Mouse (Mus musculus) forebrain, embryonic 16.5 days (tissue): ENCODE results near the gene Pfdn6. TPM values are rescaled to one million over a fixed set of nuclear protein-coding genes. Genes with fewer than 3 reads are reported as not detected.

Experiments used
- ATAC-seq: fragments of 200-750 bp; cut with Nextera tagmentation; 2 replicates; pipeline ENCODE4 v1.8.0; 2017; ENCODE audit warnings: mild to moderate bottlenecking, moderate library complexity
- H3K27ac ChIP-seq: fragments of 300-500 bp; sonication (generic); 2 replicates; pipeline ENCODE4 v1.5.1; 2014; ENCODE audit warnings: low read length, control low read depth
- H3K27me3 ChIP-seq: fragments of 300-500 bp; sonication (generic); replicated peaks from 2 replicates; pipeline ENCODE4 v1.6.1; 2014; ENCODE audit warnings: low read length; ENCODE audit not compliant: control insufficient read depth, insufficient read depth
- H3K36me3 ChIP-seq: fragments of 300-500 bp; sonication (generic); 2 replicates; pipeline ENCODE4 v1.6.1; 2014; ENCODE audit not compliant: control insufficient read depth, insufficient read depth
- H3K4me1 ChIP-seq: fragments of 300-500 bp; sonication (generic); replicated peaks from 2 replicates; pipeline ENCODE4 v1.6.1; 2014; ENCODE audit warnings: low read length; ENCODE audit not compliant: control insufficient read depth, insufficient read depth
- H3K4me2 ChIP-seq: fragments of 300-500 bp; sonication (generic); 2 replicates; pipeline ENCODE4 v1.6.1; 2014; ENCODE audit warnings: mild to moderate bottlenecking, low read length, control low read depth
- H3K4me3 ChIP-seq: fragments of 300-500 bp; sonication (generic); replicated peaks from 2 replicates; pipeline ENCODE4 v1.5.1; 2014; ENCODE audit warnings: mild to moderate bottlenecking, low read length, control low read depth
- H3K9ac ChIP-seq: fragments of 300-500 bp; sonication (generic); replicated peaks from 2 replicates; pipeline ENCODE4 v1.6.1; 2014; ENCODE audit warnings: low read depth, low read length, control low read depth
- H3K9me3 ChIP-seq: fragments of 300-500 bp; sonication (generic); 2 replicates; pipeline ENCODE4 v1.6.1; 2016; ENCODE audit warnings: low read length; ENCODE audit not compliant: control insufficient read depth
- WGBS: fragments of 180-500 bp; shearing (Covaris S2); extraction: QIAGEN DNeasy Blood & Tissue Kit; methylation state at CpG from one replicate; pipeline ENCODE4 v1.1.7; 2014; 5-methylcytosine and 5-hydroxymethylcytosine counted together
- polyA plus RNA-seq: library from polyadenylated mRNA; unstranded; fragments of >200 nt; fragmentation: Nextera tagmentation; extraction: Ambion mirVana; gene quantifications from 2 replicates; pipeline ENCODE4 v1.2.1, GENCODE M21; 2015

Gene Pfdn6
- polyA plus RNA-seq, 1 experiment from 2014 or later = 196 TPM

GRCm38 (mm10) chr17:33938783-33939182 lies 1.4 kb downstream of the Pfdn6 start:
- Histone ChIP-seq H3K9ac (no peak overlapping the region), H3K36me3 (peaks cover 10% of the 10 kb centered on the region; the same call in 1 of the 2 replicates), H3K4me3 (no peak overlapping the region), H3K9me3 (no peaks in the 10 kb centered on the region), H3K27me3 (no peaks in the 10 kb centered on the region), H3K4me1 (peaks cover 18% of the 10 kb centered on the region), H3K4me2 (no peak overlapping the region), H3K27ac (no peak overlapping the region)
- WGBS = 81% methylated on average over 11 of the region's 11 CpGs
- ATAC-seq = no peak

DNA sequence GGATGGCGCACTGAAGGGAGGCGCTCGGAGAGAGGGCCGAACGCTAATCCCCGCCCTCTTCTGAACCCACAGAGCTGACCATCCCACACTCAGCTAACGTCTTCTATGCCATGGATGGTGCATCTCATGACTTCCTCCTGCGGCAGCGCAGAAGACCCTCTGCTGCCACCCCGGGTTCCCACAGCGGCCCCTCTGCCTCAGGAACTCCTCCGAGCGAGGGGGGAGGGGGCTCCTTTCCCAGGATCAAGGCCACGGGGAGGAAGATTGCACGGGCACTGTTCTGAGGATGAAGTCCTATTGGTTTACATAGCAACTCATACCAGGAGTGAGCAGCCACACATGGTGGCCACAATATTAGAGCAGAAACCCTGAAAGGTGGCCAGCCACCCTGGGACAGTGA lies 3.1 kb downstream of the Pfdn6 start:
- Histone ChIP-seq H3K36me3 (0 out of 2 replicates have a peak, but pooled peaks cover 6% of the 10 kb centered on the region), H3K4me3 (no peak overlapping the region), H3K4me2 (no peak overlapping the region), H3K27me3 (no peaks in the 10 kb centered on the region), H3K27ac (no peak overlapping the region), H3K9me3 (no peaks in the 10 kb centered on the region), H3K4me1 (peaks cover 18% of the 10 kb centered on the region), H3K9ac (no peak overlapping the region)
- ATAC-seq = no peak
- WGBS = 86% methylated on average over 15 of the region's 15 CpGs

DNA sequence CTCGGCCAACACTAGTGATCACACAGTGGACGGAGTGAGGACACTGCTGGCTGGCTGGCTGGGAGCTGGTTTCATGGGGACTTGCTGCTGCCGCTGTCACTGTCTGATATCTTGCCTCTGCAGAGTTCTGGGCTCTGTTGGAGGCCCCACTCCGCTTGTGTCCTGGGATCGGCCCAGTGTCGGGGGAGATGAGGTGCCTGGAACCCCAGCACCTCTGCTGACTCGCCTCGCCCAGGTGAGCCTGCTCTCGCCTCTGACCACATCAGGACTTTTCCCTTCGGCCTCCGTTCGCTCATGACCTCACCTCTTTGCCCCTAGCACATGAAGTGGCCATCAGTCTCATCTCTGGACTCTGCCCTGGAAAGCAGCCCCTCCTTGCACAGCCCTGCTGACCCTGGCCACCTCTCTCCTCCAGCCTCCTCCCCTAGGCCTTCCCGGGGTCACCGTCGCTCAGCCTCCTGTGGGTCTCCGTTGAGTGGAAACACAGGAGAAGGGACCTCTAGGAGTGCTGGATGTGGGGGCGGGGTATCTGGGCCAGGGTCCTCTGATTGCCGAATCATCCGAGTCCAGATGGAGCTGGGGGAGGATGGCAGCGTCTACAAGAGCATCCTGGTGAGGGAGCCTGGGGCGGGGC lies 4.6 kb downstream of the Pfdn6 start:
- Histone ChIP-seq H3K36me3 (0 out of 2 replicates have a peak, but pooled peaks cover 6% of the 10 kb centered on the region), H3K27ac (no peak overlapping the region), H3K4me2 (no peak overlapping the region), H3K4me1 (peaks cover 17% of the 10 kb centered on the region), H3K4me3 (no peak overlapping the region), H3K9me3 (no peaks in the 10 kb centered on the region), H3K9ac (no peak overlapping the region), H3K27me3 (no peaks in the 10 kb centered on the region)
- no peak for ATAC-seq
- 88% methylated on average over 21 of the region's 21 CpGs for WGBS

- H3K4me3 ChIP-seq = no peak overlapping the region
- H3K4me1 ChIP-seq = peaks cover 18% of the 10 kb centered on the region
- ATAC-seq = no peak
- H3K9me3 ChIP-seq = no peaks in the 10 kb centered on the region
- WGBS = 92% methylated on average over 15 of the region's 15 CpGs
- 0 out of 2 replicates have a peak, but pooled peaks cover 6% of the 10 kb centered on the region for H3K36me3 ChIP-seq
- H3K4me2 ChIP-seq = no peak overlapping the region
- H3K9ac ChIP-seq = no peak overlapping the region
- no peaks in the 10 kb centered on the region for H3K27me3 ChIP-seq
- H3K27ac ChIP-seq = no peak overlapping the region
Observed at GRCm38 (mm10) chr17:33932970-33933369, 7.2 kb downstream of the Pfdn6 start.

DNA sequence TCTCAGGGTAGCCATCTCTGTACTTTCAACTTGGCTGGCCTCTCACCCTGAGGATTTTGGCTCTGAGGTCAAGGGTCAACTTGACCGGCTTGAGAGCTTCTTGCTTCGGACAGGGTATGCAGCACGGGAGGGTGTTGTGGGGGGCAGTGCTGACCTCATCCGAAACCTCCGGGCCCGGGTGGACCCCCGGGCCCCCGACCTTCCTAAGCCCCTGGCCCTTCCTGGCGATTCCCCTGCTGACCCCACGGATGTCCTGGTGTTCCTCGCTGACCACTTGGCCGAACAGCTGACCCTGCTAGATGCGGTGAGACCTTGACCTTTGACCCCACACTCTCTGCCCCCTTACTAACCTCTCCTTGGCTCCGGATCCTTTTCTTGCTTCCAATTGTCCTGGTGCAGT lies 7.7 kb downstream of the Pfdn6 start:
- ATAC-seq = no peak
- Histone ChIP-seq H3K36me3 (0 out of 2 replicates have a peak, but pooled peaks cover 8% of the 10 kb centered on the region), H3K4me2 (no peak overlapping the region), H3K4me3 (no peak overlapping the region), H3K9ac (no peak overlapping the region), H3K9me3 (no peaks in the 10 kb centered on the region), H3K27ac (no peak overlapping the region), H3K27me3 (no peaks in the 10 kb centered on the region), H3K4me1 (peaks cover 18% of the 10 kb centered on the region)
- WGBS = 84% methylated on average over 14 of the region's 14 CpGs

- no peak overlapping the region for H3K4me3 ChIP-seq
- no peak overlapping the region for H3K27ac ChIP-seq
- ATAC-seq = no peak
- H3K4me2 ChIP-seq = no peak overlapping the region
- H3K4me1 ChIP-seq = peaks cover 18% of the 10 kb centered on the region
- 88% methylated on average over 11 of the region's 11 CpGs for WGBS
- no peaks in the 10 kb centered on the region for H3K9me3 ChIP-seq
- H3K27me3 ChIP-seq = no peaks in the 10 kb centered on the region
- H3K36me3 ChIP-seq = 0 out of 2 replicates have a peak, but pooled peaks cover 8% of the 10 kb centered on the region
- H3K9ac ChIP-seq = no peak overlapping the region
Observed at GRCm38 (mm10) chr17:33931947-33932346, 8.2 kb downstream of the Pfdn6 start.

- H3K27me3 ChIP-seq = no peaks in the 10 kb centered on the region
- 0 out of 2 replicates have a peak, but pooled peaks cover 8% of the 10 kb centered on the region for H3K36me3 ChIP-seq
- 34% methylated on average over 17 of the region's 18 CpGs for WGBS
Observed at GRCm38 (mm10) chr17:33931159-33931866, 8.8 kb downstream of the Pfdn6 start.

GRCm38 (mm10) chr17:33930280-33931158 lies 9.6 kb downstream of the Pfdn6 start:
- Histone ChIP-seq H3K27me3 (no peaks in the 10 kb centered on the region), H3K4me3 (peak overlapping the region; percentile 76), H3K27ac (peak overlapping the region; percentile 92), H3K9ac (peak overlapping the region; percentile 84), H3K4me1 (peaks cover 18% of the 10 kb centered on the region), H3K36me3 (0 out of 2 replicates have a peak, but pooled peaks cover 8% of the 10 kb centered on the region), H3K4me2 (peak overlapping the region; percentile 98), H3K9me3 (no peaks in the 10 kb centered on the region)
- no peak for ATAC-seq
- WGBS = under 1% methylated on average over 41 of the region's 45 CpGs

More at GRCm38 (mm10) chr17:33931159-33931866, 8.8 kb downstream of the Pfdn6 start:
- H3K27ac ChIP-seq = no peak overlapping the region
- ATAC-seq = no peak
- H3K4me2 ChIP-seq = peak overlapping the region; percentile 98
- no peaks in the 10 kb centered on the region for H3K9me3 ChIP-seq
- peak overlapping the region; percentile 76 for H3K4me3 ChIP-seq
- peaks cover 18% of the 10 kb centered on the region for H3K4me1 ChIP-seq
- H3K9ac ChIP-seq = peak overlapping the region; percentile 84; the same call in 1 of the 2 replicates
